Mouse (Mus musculus) ES-Bruce4 (cell line): ENCODE data around the gene Rab40b.

Experiments used
- EP300 ChIP-seq: IDR thresholded peaks from 2 replicates; pipeline ENCODE4 v1.6.1; 2011; ENCODE audit warnings: low read depth, low read length; ENCODE audit not compliant: insufficient read depth
- POLR2A ChIP-seq: IDR thresholded peaks from one replicate; pipeline ENCODE4 v1.8.1; 2011; ENCODE audit warnings: low read length; ENCODE audit not compliant: insufficient read depth

- TF ChIP-seq POLR2A (no peak), EP300 (no peak)
Observed at GRCm38 (mm10) chr11:121347036-121347435, 41.0 kb downstream of the Rab40b start.
